Mouse (Mus musculus) liver, embryonic 12.5 days (tissue): ENCODE measurements at regions not wholly inside any gene's neighbourhood (a gene's known extent, or its start where the extent isn't known, plus 50 kb on each side); places are given as distances from the start of the nearest gene placed in this dataset.

Experiments used
- ATAC-seq: fragments of 200-750 bp; cut with Nextera tagmentation; 2 replicates; pipeline ENCODE4 v1.8.0; 2017; ENCODE audit warnings: moderate number of reproducible peaks, mild to moderate bottlenecking, moderate library complexity
- H3K27ac ChIP-seq: fragments of 300-500 bp; sonication (generic); 2 replicates; pipeline ENCODE4 v1.5.1; 2016; ENCODE audit warnings: mild to moderate bottlenecking
- H3K27me3 ChIP-seq: fragments of 300-500 bp; sonication (generic); replicated peaks from 2 replicates; pipeline ENCODE4 v1.6.1; 2016; ENCODE audit warnings: mild to moderate bottlenecking, moderate library complexity
- H3K36me3 ChIP-seq: fragments of 300-500 bp; sonication (generic); 2 replicates; pipeline ENCODE4 v1.6.1; 2016; ENCODE audit warnings: mild to moderate bottlenecking, moderate library complexity
- H3K4me1 ChIP-seq: fragments of 300-500 bp; sonication (generic); 2 replicates; pipeline ENCODE4 v1.6.1; 2016
- H3K4me2 ChIP-seq: fragments of 300-500 bp; sonication (generic); 2 replicates; pipeline ENCODE4 v1.6.1; 2016; ENCODE audit warnings: mild to moderate bottlenecking, moderate library complexity
- H3K4me3 ChIP-seq: fragments of 300-500 bp; sonication (generic); 2 replicates; pipeline ENCODE4 v1.5.1; 2016; ENCODE audit warnings: mild to moderate bottlenecking, moderate library complexity
- H3K9ac ChIP-seq: fragments of 300-500 bp; sonication (generic); 2 replicates; pipeline ENCODE4 v1.6.1; 2016; ENCODE audit warnings: mild to moderate bottlenecking, moderate library complexity
- H3K9me3 ChIP-seq: fragments of 300-500 bp; sonication (generic); replicated peaks from 2 replicates; pipeline ENCODE4 v1.6.1; 2016; ENCODE audit warnings: mild to moderate bottlenecking, moderate library complexity
- WGBS: fragments of 180-500 bp; shearing (Covaris S2); methylation state at CpG from one replicate; pipeline ENCODE4 v1.1.7; 2016; ENCODE audit not compliant: insufficient replicate concordance; 5-methylcytosine and 5-hydroxymethylcytosine counted together

- no peaks in the 10 kb centered on the region for H3K36me3 ChIP-seq
Measured at GRCm38 (mm10) chr1:138707913-138708312, 88.0 kb upstream of the Nek7 start.

GRCm38 (mm10) chr1:138703291-138703690, 83.3 kb upstream of the Nek7 start:
- Histone ChIP-seq H3K4me3 (no peak overlapping the region), H3K4me1 (no peaks in the 10 kb centered on the region), H3K9me3 (no peaks in the 10 kb centered on the region), H3K27ac (no peak overlapping the region), H3K4me2 (no peak overlapping the region), H3K36me3 (no peaks in the 10 kb centered on the region), H3K9ac (no peak overlapping the region), H3K27me3 (no peaks in the 10 kb centered on the region)
- WGBS, result 49% methylated on average over 5 of the region's 5 CpGs
- no peak for ATAC-seq

More at GRCm38 (mm10) chr1:138707913-138708312, 88.0 kb upstream of the Nek7 start:
- peaks cover 5% of the 10 kb centered on the region; the same call in 1 of the 2 replicates for H3K4me1 ChIP-seq
- H3K4me3 ChIP-seq, result no peak overlapping the region
- no peak for ATAC-seq
- H3K9me3 ChIP-seq, result no peaks in the 10 kb centered on the region
- no peaks in the 10 kb centered on the region for H3K27me3 ChIP-seq
- no peak overlapping the region for H3K9ac ChIP-seq
- H3K4me2 ChIP-seq, result no peak overlapping the region
- no peak overlapping the region for H3K27ac ChIP-seq
- WGBS, result 61% methylated on average over 3 of the region's 3 CpGs

GRCm38 (mm10) chr1:138689234-138689633, 69.3 kb upstream of the Nek7 start:
- Histone ChIP-seq H3K36me3 (no peaks in the 10 kb centered on the region), H3K4me1 (no peaks in the 10 kb centered on the region), H3K4me2 (no peak overlapping the region), H3K27ac (no peak overlapping the region), H3K4me3 (no peak overlapping the region), H3K9ac (no peak overlapping the region), H3K9me3 (no peaks in the 10 kb centered on the region), H3K27me3 (no peaks in the 10 kb centered on the region)
- WGBS, result 64% methylated on average over 6 of the region's 6 CpGs
- ATAC-seq, result no peak

- H3K4me3 ChIP-seq, result no peak overlapping the region
- no peak overlapping the region for H3K9ac ChIP-seq
- 72% methylated on average over 5 of the region's 5 CpGs for WGBS
- no peaks in the 10 kb centered on the region for H3K9me3 ChIP-seq
- no peak for ATAC-seq
- H3K36me3 ChIP-seq, result no peaks in the 10 kb centered on the region
- H3K4me1 ChIP-seq, result no peaks in the 10 kb centered on the region
- no peak overlapping the region for H3K4me2 ChIP-seq
- H3K27ac ChIP-seq, result no peak overlapping the region
- no peaks in the 10 kb centered on the region for H3K27me3 ChIP-seq
Measured at GRCm38 (mm10) chr1:138686746-138687145, 66.8 kb upstream of the Nek7 start.

- H3K36me3 ChIP-seq, result no peaks in the 10 kb centered on the region
- no peaks in the 10 kb centered on the region for H3K27me3 ChIP-seq
- H3K4me3 ChIP-seq, result no peak overlapping the region
- no peaks in the 10 kb centered on the region for H3K9me3 ChIP-seq
- no peaks in the 10 kb centered on the region for H3K4me1 ChIP-seq
- no peak overlapping the region for H3K9ac ChIP-seq
- ATAC-seq, result no peak
- no peak overlapping the region for H3K27ac ChIP-seq
- no peak overlapping the region for H3K4me2 ChIP-seq
- WGBS, result 74% methylated on average over 10 of the region's 10 CpGs
Measured at GRCm38 (mm10) chr1:138683711-138684110, 63.8 kb upstream of the Nek7 start.

GRCm38 (mm10) chr1:138681970-138682369, 62.0 kb upstream of the Nek7 start:
- no peak overlapping the region for H3K27ac ChIP-seq
- no peak overlapping the region for H3K9ac ChIP-seq
- no peaks in the 10 kb centered on the region for H3K36me3 ChIP-seq
- no peak overlapping the region for H3K4me2 ChIP-seq
- H3K4me1 ChIP-seq, result no peaks in the 10 kb centered on the region
- H3K9me3 ChIP-seq, result no peaks in the 10 kb centered on the region
- no peaks in the 10 kb centered on the region for H3K27me3 ChIP-seq
- 51% methylated on average over 4 of the region's 4 CpGs for WGBS
- ATAC-seq, result no peak
- H3K4me3 ChIP-seq, result no peak overlapping the region

GRCm38 (mm10) chr1:138674199-138674598, 54.3 kb upstream of the Nek7 start:
- no peaks in the 10 kb centered on the region for H3K27me3 ChIP-seq
- H3K9me3 ChIP-seq, result no peaks in the 10 kb centered on the region
- H3K4me1 ChIP-seq, result no peaks in the 10 kb centered on the region
- H3K4me3 ChIP-seq, result no peak overlapping the region
- no peak overlapping the region for H3K4me2 ChIP-seq
- no peak for ATAC-seq
- no peak overlapping the region for H3K9ac ChIP-seq
- H3K36me3 ChIP-seq, result no peaks in the 10 kb centered on the region
- no peak overlapping the region for H3K27ac ChIP-seq
- 76% methylated on average over 4 of the region's 4 CpGs for WGBS
